Mouse (Mus musculus): Measurements from ENCODE around the gene Gdpd4.

Gdpd4 gene

DNA sequence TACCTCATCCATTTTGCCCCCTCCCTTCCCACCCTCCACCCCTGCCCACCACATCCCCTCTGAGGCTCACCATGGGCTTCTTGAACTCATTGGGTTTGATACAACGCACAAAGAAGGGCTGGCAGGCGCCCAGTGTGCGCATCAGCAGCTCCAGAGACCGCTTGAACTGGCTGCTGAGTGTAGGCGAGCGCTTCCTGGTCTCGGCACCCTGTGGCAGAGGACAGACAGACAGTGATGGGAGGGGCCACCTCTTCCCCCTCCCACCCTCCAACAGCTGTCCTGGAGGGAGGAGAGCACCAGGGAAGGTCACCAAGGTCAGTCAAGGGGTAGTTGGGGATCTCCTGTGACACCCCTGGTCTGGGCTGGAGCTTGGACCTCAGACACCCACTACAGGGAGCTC is 165.6 kb downstream of the Gdpd4 start:
- DNase-seq (ENCODE audit: low spot score in 2 of 2): no peak

- no peak for DNase-seq (ENCODE audit: low spot score in 2 of 2)
Observed at GRCm38 (mm10) chr7:98086346-98086745, 166.6 kb downstream of the Gdpd4 start.

DNA sequence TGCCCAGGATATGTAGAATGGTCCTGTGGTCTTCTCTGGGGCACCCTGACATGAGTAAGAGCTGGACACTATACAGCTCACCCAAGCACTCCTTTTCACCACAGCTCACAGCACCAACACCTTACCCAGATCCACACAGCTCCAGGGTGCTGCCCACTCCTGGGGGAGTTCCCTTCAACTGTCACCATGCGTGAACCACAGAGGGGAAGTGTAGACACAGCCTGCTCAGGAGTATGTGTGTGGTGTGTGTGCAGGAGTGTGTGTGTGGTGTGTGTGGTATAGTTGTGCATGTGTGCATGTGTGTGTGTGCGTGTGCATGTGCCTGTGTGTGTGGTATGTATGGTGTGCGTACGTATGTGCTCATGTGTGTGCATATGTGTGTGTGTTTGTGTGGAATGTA is 176.1 kb downstream of the Gdpd4 start:
- no peak for DNase-seq (ENCODE audit: low spot score in 2 of 2)

DNA sequence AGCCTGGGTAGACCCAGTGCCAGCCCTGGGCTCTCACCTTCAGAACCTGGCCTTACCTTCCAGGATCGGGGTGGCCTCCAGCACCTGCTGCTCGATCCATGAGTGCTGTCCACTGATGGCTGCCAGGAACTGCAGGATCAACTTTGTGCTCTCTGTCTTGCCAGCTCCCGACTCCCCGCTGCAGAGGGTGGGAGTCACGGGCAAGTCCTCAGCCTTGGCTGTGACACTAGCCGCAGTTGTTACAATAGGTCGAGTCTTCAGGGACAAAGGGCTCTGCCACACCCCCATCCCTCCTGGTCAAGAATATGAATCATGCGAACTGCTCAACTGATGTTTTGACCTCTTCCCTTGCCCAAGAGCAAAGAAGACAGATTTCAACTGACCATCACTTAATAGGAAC is 177.8 kb downstream of the Gdpd4 start:
- DNase-seq (ENCODE audit: low spot score in 2 of 2): no peak

Data from urinary bladder, adult 18-20 months (tissue).